Mouse (Mus musculus) megakaryocyte, embryonic 14.5 days (primary cell): ENCODE data around the gene Rgs12.

ENCODE experiments used
- FLI1 ChIP-seq: IDR thresholded peaks from 2 replicates; pipeline ENCODE4 v1.6.1; 2012; ENCODE audit warnings: low read length, inconsistent platforms, mixed read lengths
- GATA1 ChIP-seq: IDR thresholded peaks from 3 replicates; pipeline ENCODE4 v1.6.1; 2012; ENCODE audit warnings: mixed read lengths, low read length, inconsistent platforms, borderline replicate concordance

DNA sequence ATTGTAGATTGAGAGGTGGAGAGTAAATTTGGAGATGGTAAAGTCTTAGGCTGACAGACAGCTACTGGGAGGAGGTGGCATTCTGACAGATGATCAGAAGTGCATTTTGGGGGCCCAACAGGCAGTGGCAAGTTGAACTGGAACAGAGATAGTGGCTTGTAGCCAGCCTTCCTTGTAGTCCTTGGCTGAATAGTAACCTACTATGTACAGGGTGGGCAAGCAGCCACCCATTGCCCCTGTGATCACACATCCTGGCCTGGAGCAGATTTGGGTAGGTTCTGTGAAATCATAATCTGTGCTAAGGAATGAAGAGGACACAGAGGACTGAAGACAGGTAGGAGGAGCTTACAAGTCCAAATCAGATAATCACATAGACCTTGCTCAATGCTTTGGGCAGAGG is 44.8 kb upstream of the Rgs12 start:
- no peak for TF ChIP-seq GATA1
- no peak for TF ChIP-seq FLI1
